Mouse (Mus musculus) heart, adult 2 months (tissue): Measurements from ENCODE around the gene Mtr. TPM values are rescaled to one million over a fixed set of nuclear protein-coding genes. Genes with fewer than 3 reads are reported as not detected.

Source experiments
- DNase-seq, 2 experiments: peaks; one replicate each; pipeline ENCODE4 v3.0.0; 2021
- H3K27ac ChIP-seq: fragments of 200-600 bp; 2 replicates; pipeline ENCODE4 v1.8.1; 2022
- H3K27me3 ChIP-seq: fragments of 200-500 bp; 2 replicates; pipeline ENCODE4 v1.6.1; 2012; ENCODE audit warnings: mild to moderate bottlenecking, low read length, inconsistent platforms, mixed read lengths; ENCODE audit not compliant: control insufficient read depth, insufficient read depth
- H3K36me3 ChIP-seq: fragments of 200-500 bp; 2 replicates; pipeline ENCODE4 v1.6.1; 2012; ENCODE audit warnings: low read length, inconsistent platforms; ENCODE audit not compliant: control insufficient read depth, insufficient read depth
- H3K4me1 ChIP-seq: fragments of 200-500 bp; 2 replicates; pipeline ENCODE4 v1.6.1; 2011; ENCODE audit warnings: low read length; ENCODE audit not compliant: control insufficient read depth, insufficient read depth
- H3K4me3 ChIP-seq: fragments of 200-600 bp; 2 replicates; pipeline ENCODE4 v1.8.1; 2022
- H3K79me2 ChIP-seq: fragments of 200-500 bp; replicated peaks from 2 replicates; pipeline ENCODE4 v1.6.1; 2012; ENCODE audit warnings: mild to moderate bottlenecking, inconsistent platforms, low read length, moderate library complexity, mixed read lengths; ENCODE audit not compliant: control insufficient read depth, insufficient read depth
- H3K9ac ChIP-seq: fragments of 200-500 bp; 2 replicates; pipeline ENCODE4 v1.6.1; 2012; ENCODE audit warnings: low read depth, mild to moderate bottlenecking, control low read depth, inconsistent platforms, low read length, mixed read lengths
- CTCF ChIP-seq: fragments of 200-600 bp; IDR thresholded peaks from 2 replicates; pipeline ENCODE4 v1.8.1; 2022; ENCODE audit warnings: antibody characterized with exemption, mild to moderate bottlenecking, moderate library complexity
- EP300 ChIP-seq: fragments of 200-500 bp; IDR thresholded peaks from 2 replicates; pipeline ENCODE4 v1.6.1; 2011; ENCODE audit warnings: low read depth, low read length, control low read depth; ENCODE audit not compliant: insufficient read depth
- POLR2A ChIP-seq: fragments of 200-500 bp; IDR thresholded peaks from 2 replicates; pipeline ENCODE4 v1.6.1; 2011; ENCODE audit warnings: mild to moderate bottlenecking, low read depth, low read length, control low read depth; ENCODE audit not compliant: insufficient read depth
- WGBS: fragments of 180-500 bp; shearing (Covaris S2); methylation state at CpG from one replicate; pipeline ENCODE4 v1.1.7; 2018; 5-methylcytosine and 5-hydroxymethylcytosine counted together
- intact Hi-C: fragments of 180-260 bp; cut with DNase I; formaldehyde crosslinking; loops from one replicate; pipeline ENCODE4 v1.15.1; 2025
- long read RNA-seq: library from polyadenylated mRNA; stranded (forward); transcript quantifications from one replicate; pipeline ENCODE4 v2.0.0, GENCODE M21; 2021
- polyA plus RNA-seq: library from polyadenylated mRNA; depleted of rRNA; stranded (reverse); fragments of >200 nt; gene quantifications from 2 replicates; pipeline ENCODE4 v1.2.3, GENCODE M21; 2012; rRNA removed
- total RNA-seq, 2 experiments: library from RNA; stranded (reverse); gene quantifications; 2 replicates each; pipeline ENCODE4 v1.2.3; 2021

Gene Mtr
- total RNA-seq (100 to 1,000 TPM in 1 of 2 experiments, 10 to 100 TPM in 1; 88.1 to 103 TPM), polyA plus RNA-seq (42.2 and 129 TPM in 2 replicates)
- long read RNA-seq, full-length matches to known transcripts, result 1 of 23 reads
- long read RNA-seq, partial matches to known transcripts, result 11 of 23 reads
- long read RNA-seq, other reads (novel, unspliced or antisense), result 11 of 23 reads

DNA sequence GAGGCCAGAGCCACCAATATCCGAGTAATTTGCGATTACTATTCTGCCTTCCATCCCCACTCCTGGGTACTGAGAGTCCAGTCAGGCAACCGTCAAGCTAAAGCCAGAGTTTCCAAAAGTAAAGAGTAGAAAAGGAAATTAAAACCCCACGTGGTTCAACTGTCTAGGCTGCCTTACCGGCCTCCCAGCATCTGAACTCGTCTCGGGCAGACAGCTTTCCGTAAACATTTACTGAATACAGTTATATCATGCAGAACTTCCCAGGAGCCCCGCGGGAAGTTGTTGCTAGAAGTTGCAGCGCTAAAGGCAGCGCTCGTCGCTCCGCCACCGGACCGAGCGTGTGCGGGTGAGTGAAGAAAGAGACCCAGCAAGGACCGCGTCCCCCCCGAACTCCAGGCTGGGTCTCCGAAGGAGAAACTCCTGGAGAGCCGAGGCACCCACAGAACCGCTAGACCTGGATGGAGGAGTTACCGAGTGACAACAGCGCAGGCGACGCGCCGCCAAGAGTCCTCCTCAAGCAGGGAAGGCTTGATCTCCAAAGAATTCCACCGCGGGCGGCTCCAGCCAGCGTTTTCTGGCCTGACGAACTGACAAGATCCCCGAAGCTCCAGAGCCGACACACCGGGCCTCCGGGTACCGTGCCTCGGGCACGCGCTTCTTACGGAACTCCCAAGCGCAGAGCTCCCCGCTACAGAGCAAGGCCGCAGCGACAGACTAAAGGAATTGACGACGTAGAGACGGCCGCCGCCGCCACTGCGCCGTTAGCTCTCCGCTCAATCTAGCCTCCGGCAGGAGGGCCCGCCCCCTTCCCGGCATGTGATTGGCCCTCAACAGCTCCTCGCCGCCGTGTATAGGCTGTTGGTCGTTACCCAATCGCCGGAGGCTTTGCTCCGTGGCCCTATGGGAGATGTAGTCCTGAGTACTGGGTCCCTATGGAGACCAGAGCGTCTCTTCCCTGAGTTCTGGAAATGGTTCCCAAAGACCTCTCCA lies at the start of gene Mtr:
TSS of gene Mtr (minus strand) at position 723 of the 990 bp plus-strand sequence.
- under 1% methylated on average over 69 of the region's 69 CpGs for WGBS
- Histone ChIP-seq H3K79me2 (no peaks in the 10 kb centered on the region; the same call in 1 of the 2 replicates), H3K36me3 (peaks cover 16% of the 10 kb centered on the region), H3K27me3 (no peaks in the 10 kb centered on the region), H3K4me1 (peaks cover 4% of the 10 kb centered on the region), H3K9ac (peak within 1 kb of the TSS; percentile 80), H3K4me3 (peak within 1 kb of the TSS; percentile 70), H3K27ac (peak within 1 kb of the TSS; percentile 80)
- intact Hi-C loops, result loop anchor here (2.0 to 5.0 kb wide), 4 partner anchors 47 to 310 kb away; partner anchors contain the start of genes Ero1lb and Heatr1
- TF ChIP-seq POLR2A, result peak; percentile 93
- TF ChIP-seq EP300, result peak; percentile 31; the same call in 1 of the 2 replicates
- TF ChIP-seq CTCF, result no peak
- DNase-seq, result peak; percentile 92 to 96

DNA sequence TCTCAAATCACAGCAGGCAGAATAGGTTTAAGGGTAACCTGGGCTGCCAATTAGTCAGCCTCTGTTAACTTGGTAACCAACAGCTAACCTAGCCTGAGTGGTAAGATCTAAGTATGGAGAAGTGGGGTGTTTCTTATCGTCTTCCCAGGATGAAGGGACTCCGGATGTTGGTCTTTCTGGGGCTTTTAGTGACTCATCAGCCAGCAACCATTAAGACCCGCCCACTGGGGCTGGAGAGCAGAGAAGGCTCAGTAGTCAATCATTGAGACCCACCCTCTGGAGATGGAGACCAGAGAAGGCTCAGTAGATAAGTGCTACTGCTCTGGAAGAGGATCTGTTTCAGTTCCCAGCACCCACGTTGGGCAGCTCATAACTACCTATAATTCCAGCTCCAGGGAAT lies 49.4 kb upstream of the Mtr start:
- Histone ChIP-seq H3K27me3 (no peaks in the 10 kb centered on the region), H3K27ac (no peak overlapping the region), H3K4me1 (peaks cover 3% of the 10 kb centered on the region; the same call in 1 of the 2 replicates), H3K36me3 (peaks cover 31% of the 10 kb centered on the region), H3K9ac (no peak overlapping the region), H3K4me3 (no peak overlapping the region), H3K79me2 (no peaks in the 10 kb centered on the region)
- 20% methylated on average over 4 of the region's 4 CpGs for WGBS
- intact Hi-C loops, result no loop called here
- TF ChIP-seq EP300 (no peak), POLR2A (no peak), CTCF (no peak)
- no peak for DNase-seq

DNA sequence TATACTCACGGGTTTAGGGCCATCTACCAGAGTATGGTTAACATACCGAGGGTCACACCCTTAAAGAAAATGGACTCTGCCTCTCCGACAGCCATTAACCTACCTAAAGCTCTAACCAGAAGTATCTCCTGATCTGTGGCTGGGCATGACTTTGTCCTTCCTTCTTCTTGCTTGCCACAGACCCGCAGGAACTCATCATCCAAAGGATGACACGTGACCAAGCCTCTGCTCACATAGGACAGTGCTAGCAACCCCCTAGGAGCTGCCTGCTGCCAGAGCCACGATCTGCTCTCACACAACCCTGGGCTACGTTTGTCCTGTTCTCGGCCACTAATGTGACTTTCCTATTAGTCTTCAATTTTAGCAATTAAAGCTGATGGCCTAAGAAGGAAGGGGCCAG lies 47.6 kb upstream of the Mtr start:
- 68% methylated on average over 8 of the region's 8 CpGs for WGBS
- no peaks in the 10 kb centered on the region for H3K79me2 ChIP-seq
- H3K4me3 ChIP-seq, result no peak overlapping the region
- peaks cover 26% of the 10 kb centered on the region for H3K36me3 ChIP-seq
- DNase-seq, result no peak
- peaks cover 3% of the 10 kb centered on the region; the same call in 1 of the 2 replicates for H3K4me1 ChIP-seq
- H3K27me3 ChIP-seq, result no peaks in the 10 kb centered on the region
- TF ChIP-seq POLR2A, result no peak
- TF ChIP-seq CTCF, result no peak
- no peak for TF ChIP-seq EP300
- no peak overlapping the region for H3K9ac ChIP-seq
- intact Hi-C loops, result no loop called here
- no peak overlapping the region; the same call in 1 of the 2 replicates for H3K27ac ChIP-seq

DNA sequence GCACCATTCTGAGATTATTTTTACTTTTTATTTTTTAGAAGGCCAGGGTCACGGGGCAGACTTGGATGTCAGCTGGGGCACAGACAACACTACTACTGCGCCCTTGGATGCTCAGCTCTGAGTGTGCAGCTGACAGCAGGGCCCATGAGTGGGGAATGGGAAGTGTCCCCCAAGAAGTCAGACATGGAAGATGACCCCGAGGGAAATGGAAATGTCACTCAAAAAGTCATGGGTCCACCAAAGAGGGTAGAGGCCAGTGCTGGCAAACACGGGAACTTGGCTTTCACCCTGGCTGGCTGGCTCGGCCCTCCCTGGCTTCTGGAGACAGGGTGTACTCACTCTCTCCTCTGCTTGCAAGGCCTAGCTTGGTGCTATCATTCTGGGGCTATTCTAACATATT lies 47.1 kb upstream of the Mtr start:
- Histone ChIP-seq H3K9ac (no peak overlapping the region), H3K27me3 (no peaks in the 10 kb centered on the region), H3K4me3 (no peak overlapping the region), H3K4me1 (peaks cover 3% of the 10 kb centered on the region; the same call in 1 of the 2 replicates), H3K79me2 (no peaks in the 10 kb centered on the region), H3K27ac (no peak overlapping the region), H3K36me3 (peaks cover 31% of the 10 kb centered on the region)
- no peak for DNase-seq
- WGBS, result 68% methylated on average over 5 of the region's 5 CpGs
- no peak for TF ChIP-seq EP300
- no peak for TF ChIP-seq CTCF
- TF ChIP-seq POLR2A, result no peak
- intact Hi-C loops, result no loop called here

DNA sequence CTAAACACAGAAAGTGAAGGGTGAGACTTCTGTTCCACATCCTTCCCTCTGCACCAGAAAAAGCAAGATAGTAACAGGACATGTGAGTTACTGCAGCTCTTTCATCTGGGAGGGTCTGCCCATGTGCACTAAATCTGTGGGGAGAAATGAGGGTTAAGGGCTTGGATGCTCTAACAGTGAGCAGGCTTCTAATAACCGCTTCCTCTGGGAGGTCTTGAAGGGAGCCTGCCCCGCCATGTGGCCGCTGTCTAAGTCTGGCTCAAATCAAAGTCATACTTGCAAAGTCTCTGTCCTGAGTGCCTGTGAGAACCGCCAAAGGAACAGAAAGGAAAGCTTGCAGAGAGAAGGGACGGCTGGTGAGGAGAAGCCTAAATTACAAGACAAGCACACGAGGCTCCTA lies 39.9 kb upstream of the Mtr start:
- H3K36me3 ChIP-seq, result peaks cover 24% of the 10 kb centered on the region
- peaks cover 2% of the 10 kb centered on the region; the same call in 1 of the 2 replicates for H3K4me1 ChIP-seq
- whole genome bisulfite sequencing, result 61% methylated on average over 6 of the region's 6 CpGs
- H3K9ac ChIP-seq, result no peak overlapping the region
- no peak overlapping the region for H3K4me3 ChIP-seq
- TF ChIP-seq POLR2A (no peak), CTCF (no peak), EP300 (no peak)
- intact Hi-C loops, result loop anchor here (5.0 kb wide), 2 partner anchors 40 to 90 kb away; no protein-coding TSS in a partner anchor
- H3K79me2 ChIP-seq, result no peaks in the 10 kb centered on the region
- no peaks in the 10 kb centered on the region for H3K27me3 ChIP-seq
- peak overlapping the region; percentile 38; the same call in 1 of the 2 replicates for H3K27ac ChIP-seq
- no peak for DNase-seq
